Mouse (Mus musculus) CH12F3 (cell line): ENCODE data around the gene Ppp4r3b.

Experiments used
- in situ Hi-C: fragments of 300-500 bp; cut with MboI; formaldehyde crosslinking; loops from 2 replicates; pipeline ENCODE4 v1.14.3; 2020; ENCODE audit warnings: low sequenced_read_pairs

Ppp4r3b gene

GRCm38 (mm10) chr11:29172563-29173124 is at the start of gene Ppp4r3b:
Ppp4r3b (plus strand) TSS chr11:29172890.
- in situ Hi-C loops, result no loop called here

GRCm38 (mm10) chr11:29129862-29130384 is 42.8 kb upstream of the Ppp4r3b start:
- in situ Hi-C loops, result no loop called here

- in situ Hi-C loops, result no loop called here
Measured at GRCm38 (mm10) chr11:29130385-29131355, 42.0 kb upstream of the Ppp4r3b start, which contains the start of gene Pnpt1. Pnpt1 (plus strand) TSS chr11:29130744.

GRCm38 (mm10) chr11:29140671-29141070 is 32.0 kb upstream of the Ppp4r3b start:
- in situ Hi-C loops, result no loop called here

- in situ Hi-C loops, result no loop called here
Measured at GRCm38 (mm10) chr11:29148901-29149300, 23.8 kb upstream of the Ppp4r3b start.

- in situ Hi-C loops, result no loop called here
Measured at GRCm38 (mm10) chr11:29163569-29163968, 9.1 kb upstream of the Ppp4r3b start.

- in situ Hi-C loops, result no loop called here
Measured at GRCm38 (mm10) chr11:29171959-29172391, 715 bp upstream of the Ppp4r3b start.

GRCm38 (mm10) chr11:29173125-29173631 is 488 bp downstream of the Ppp4r3b start:
- in situ Hi-C loops, result no loop called here

GRCm38 (mm10) chr11:29173706-29174436 is 1.2 kb downstream of the Ppp4r3b start:
- in situ Hi-C loops, result no loop called here

- in situ Hi-C loops, result no loop called here
Measured at GRCm38 (mm10) chr11:29179319-29179718, 6.6 kb downstream of the Ppp4r3b start.

- in situ Hi-C loops, result no loop called here
Measured at GRCm38 (mm10) chr11:29180657-29181056, 8.0 kb downstream of the Ppp4r3b start.

- in situ Hi-C loops, result no loop called here
Measured at GRCm38 (mm10) chr11:29181751-29182150, 9.1 kb downstream of the Ppp4r3b start.

- in situ Hi-C loops, result no loop called here
Measured at GRCm38 (mm10) chr11:29188981-29189380, 16.3 kb downstream of the Ppp4r3b start.

GRCm38 (mm10) chr11:29203653-29204052 is 31.0 kb downstream of the Ppp4r3b start:
- in situ Hi-C loops, result no loop called here

GRCm38 (mm10) chr11:29209774-29210173 is 37.1 kb downstream of the Ppp4r3b start:
- in situ Hi-C loops, result no loop called here

GRCm38 (mm10) chr11:29216196-29216595 is 43.5 kb downstream of the Ppp4r3b start:
- in situ Hi-C loops, result no loop called here

- in situ Hi-C loops, result no loop called here
Measured at GRCm38 (mm10) chr11:29219055-29219454, 46.4 kb downstream of the Ppp4r3b start.

- in situ Hi-C loops, result no loop called here
Measured at GRCm38 (mm10) chr11:29222310-29222709, 49.6 kb downstream of the Ppp4r3b start.

- in situ Hi-C loops, result no loop called here
Measured at GRCm38 (mm10) chr11:29224754-29225153, 52.1 kb downstream of the Ppp4r3b start.

- in situ Hi-C loops, result no loop called here
Measured at GRCm38 (mm10) chr11:29228957-29229356, 56.3 kb downstream of the Ppp4r3b start.

- in situ Hi-C loops, result no loop called here
Measured at GRCm38 (mm10) chr11:29233569-29233968, 60.9 kb downstream of the Ppp4r3b start.
